Mouse (Mus musculus) G1E (cell line): ENCODE results near the gene Gm42906.

Experiments used
- CTCF ChIP-seq: IDR thresholded peaks from 2 replicates; pipeline ENCODE4 v1.5.1; 2012; ENCODE audit warnings: low read depth, low read length, inconsistent platforms, mixed read lengths
- POLR2AphosphoS5 ChIP-seq: IDR thresholded peaks from 2 replicates; pipeline ENCODE4 v1.6.1; 2012; ENCODE audit warnings: low read depth, low read length, inconsistent platforms; ENCODE audit not compliant: insufficient replicate concordance

DNA sequence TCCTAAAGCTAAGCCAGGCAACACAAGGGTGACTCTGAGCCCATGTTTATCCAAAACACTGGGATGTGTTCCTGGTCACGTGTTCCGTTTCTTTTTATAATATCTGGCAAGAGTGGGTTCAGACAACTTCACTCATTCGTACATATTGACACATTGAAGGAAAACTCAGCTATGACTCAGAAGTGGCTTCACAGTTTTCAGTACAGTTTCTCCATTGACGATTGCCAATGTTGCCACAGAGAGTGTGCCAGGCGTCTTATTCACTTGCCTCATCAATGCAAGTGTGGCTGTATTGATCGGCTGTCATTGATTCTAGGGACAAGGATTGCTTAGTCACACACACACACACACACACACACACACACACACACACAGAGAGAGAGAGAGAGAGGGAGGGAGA, 381.8 kb downstream of the Gm42906 start:
- no peak for TF ChIP-seq CTCF
- no peak for TF ChIP-seq POLR2AphosphoS5
